Mouse (Mus musculus) cortical plate, adult 2 months (tissue): ENCODE measurements around the gene Gm11027. TPM values are rescaled to one million over a fixed set of nuclear protein-coding genes. Genes with fewer than 3 reads are reported as not detected.
"Not testable (repeated sequence)": the region's sequence is repeated elsewhere in the genome, so short reads cannot be mapped to it uniquely, and the experiment has no call there.

Experiments
- H3K27ac ChIP-seq: fragments of 200-500 bp; 2 replicates; pipeline ENCODE4 v1.5.1; 2012; ENCODE audit warnings: low read length, control low read depth, inconsistent platforms; ENCODE audit not compliant: insufficient read depth
- H3K4me1 ChIP-seq: fragments of 200-500 bp; 2 replicates; pipeline ENCODE4 v1.6.1; 2011; ENCODE audit warnings: low read length; ENCODE audit not compliant: control insufficient read depth, insufficient read depth
- H3K4me3 ChIP-seq: fragments of 200-500 bp; 2 replicates; pipeline ENCODE4 v1.5.1; 2011; ENCODE audit warnings: mild to moderate bottlenecking, low read length, control low read depth; ENCODE audit not compliant: insufficient read depth
- CTCF ChIP-seq: fragments of 200-500 bp; IDR thresholded peaks from 2 replicates; pipeline ENCODE4 v1.5.1; 2011; ENCODE audit warnings: mild to moderate bottlenecking, control low read depth, low read length; ENCODE audit not compliant: insufficient read depth; ENCODE audit errors: extremely low read depth
- POLR2A ChIP-seq: fragments of 200-500 bp; IDR thresholded peaks from 2 replicates; pipeline ENCODE4 v1.6.1; 2011; ENCODE audit warnings: mild to moderate bottlenecking, low read length, control low read depth; ENCODE audit not compliant: insufficient read depth; ENCODE audit errors: extremely low read depth
- polyA plus RNA-seq: library from polyadenylated mRNA; depleted of rRNA; stranded (reverse); fragments of >200 nt; gene quantifications from 2 replicates; pipeline ENCODE4 v1.2.3, GENCODE M21; 2012; rRNA removed

The Gm11027 gene
- not detected in 2 replicates for polyA plus RNA-seq

DNA sequence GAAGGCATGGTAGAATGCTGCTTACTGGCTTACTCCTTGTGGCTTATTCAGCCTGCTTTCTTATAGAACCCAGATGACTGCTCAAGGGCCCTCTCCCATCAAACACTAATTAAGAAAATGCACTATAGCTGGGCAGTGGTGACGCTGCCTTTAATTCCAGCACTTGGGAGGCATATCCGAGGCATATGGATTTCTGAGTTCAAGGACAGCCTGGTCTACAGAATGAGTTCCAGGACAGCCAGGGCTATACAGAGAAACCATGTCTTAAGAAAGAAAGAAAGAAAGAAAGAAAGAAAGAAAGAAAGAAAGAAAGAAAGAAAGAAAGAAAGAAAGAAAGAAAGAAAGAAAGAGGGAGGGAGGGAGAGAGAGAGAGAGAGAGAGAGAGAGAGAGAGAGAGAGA is at the start of gene Gm11027:
Gene Gm11027 (plus strand): TSS at position 301 of the 400 bp plus-strand sequence.
- H3K4me1 ChIP-seq = not testable (repeated sequence)

DNA sequence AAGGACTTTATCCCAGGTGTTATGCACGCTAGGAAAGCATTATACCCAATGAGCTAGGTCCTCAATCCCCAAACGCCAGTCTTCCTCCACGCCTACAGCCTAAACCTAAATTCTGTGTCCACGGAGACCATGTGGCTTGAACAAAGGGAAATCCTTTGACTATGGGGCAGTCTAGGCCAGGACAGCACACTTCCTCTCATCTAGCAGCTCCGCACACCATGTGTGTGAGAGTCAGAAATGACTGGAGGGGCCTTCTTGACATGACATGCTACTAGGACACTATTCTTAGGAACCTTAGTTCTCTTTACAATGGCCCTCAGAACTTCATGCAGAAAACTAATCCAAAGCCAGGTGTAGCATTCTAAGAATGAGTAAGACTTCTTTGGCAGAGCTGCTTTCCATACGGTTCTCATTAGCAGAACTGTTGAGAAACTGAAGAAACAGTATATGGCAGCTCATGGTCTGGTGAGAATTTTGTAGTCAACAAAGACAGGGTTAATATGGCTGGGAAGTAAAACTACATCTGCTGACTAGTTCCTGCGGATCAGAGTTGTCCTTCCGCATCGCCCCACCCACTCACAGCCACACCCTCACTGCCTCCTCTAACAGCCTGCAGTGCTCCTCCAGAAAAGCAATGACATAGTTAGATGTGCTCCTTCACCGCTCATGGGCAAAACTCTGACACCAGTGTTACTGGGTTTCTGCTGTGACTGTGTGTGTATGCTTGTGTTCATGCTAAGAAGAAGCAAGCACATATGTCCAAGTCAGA is 48.7 kb upstream of the Gm11027 start:
- H3K4me1 ChIP-seq = no peaks in the 10 kb centered on the region
- no peak overlapping the region for H3K27ac ChIP-seq
- TF ChIP-seq CTCF = no peak
- no peak for TF ChIP-seq POLR2A
- no peak overlapping the region for H3K4me3 ChIP-seq

More for the DNA sequence above, at the start of gene Gm11027:
- H3K27ac ChIP-seq, H3K4me3 ChIP-seq: not testable (repeated sequence)

DNA sequence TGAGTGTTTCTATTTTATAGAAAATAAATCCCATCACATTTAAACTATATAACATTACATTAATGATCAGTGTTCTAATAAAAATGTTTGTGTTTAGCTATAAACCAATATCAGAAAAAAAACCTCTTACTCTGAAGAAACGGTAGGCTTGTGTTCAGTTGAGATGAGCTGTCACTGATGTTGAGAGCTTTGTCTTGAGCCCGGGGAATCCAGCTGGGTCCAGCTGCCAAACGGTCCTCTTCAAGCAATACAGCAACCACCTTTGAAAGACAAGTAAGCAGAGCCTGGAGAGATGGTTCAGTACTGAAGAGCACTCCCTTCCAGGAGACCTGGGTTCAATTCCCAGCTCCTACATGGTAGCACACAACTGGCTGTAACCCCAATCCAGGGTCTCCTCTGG is 45.7 kb upstream of the Gm11027 start:
- Histone ChIP-seq H3K27ac (no peak overlapping the region), H3K4me1 (peaks cover 3% of the 10 kb centered on the region; the same call in 1 of the 2 replicates), H3K4me3 (no peak overlapping the region)
- TF ChIP-seq CTCF = no peak
- no peak for TF ChIP-seq POLR2A

DNA sequence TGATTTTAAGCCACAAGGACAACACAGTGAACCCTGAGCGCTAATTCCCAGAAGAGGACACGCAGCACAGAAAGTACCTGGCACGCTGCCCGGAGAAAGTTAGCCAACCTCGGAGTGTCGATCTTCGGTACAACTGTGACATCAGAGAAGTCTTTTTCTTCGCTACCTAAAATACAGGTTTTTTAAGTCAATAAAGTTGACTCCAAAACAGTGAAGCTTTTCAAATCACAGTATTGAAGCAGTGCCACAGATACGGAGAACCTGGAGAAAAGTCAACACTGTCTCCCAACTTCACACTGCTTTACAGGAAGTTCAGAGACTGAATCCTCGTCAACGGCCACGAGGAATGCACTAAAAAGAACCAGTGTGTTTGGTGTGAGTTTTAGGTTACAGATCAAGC is 43.6 kb upstream of the Gm11027 start:
- Histone ChIP-seq H3K4me1 (peaks cover 3% of the 10 kb centered on the region; the same call in 1 of the 2 replicates), H3K27ac (no peak overlapping the region), H3K4me3 (no peak overlapping the region)
- no peak for TF ChIP-seq CTCF
- no peak for TF ChIP-seq POLR2A

DNA sequence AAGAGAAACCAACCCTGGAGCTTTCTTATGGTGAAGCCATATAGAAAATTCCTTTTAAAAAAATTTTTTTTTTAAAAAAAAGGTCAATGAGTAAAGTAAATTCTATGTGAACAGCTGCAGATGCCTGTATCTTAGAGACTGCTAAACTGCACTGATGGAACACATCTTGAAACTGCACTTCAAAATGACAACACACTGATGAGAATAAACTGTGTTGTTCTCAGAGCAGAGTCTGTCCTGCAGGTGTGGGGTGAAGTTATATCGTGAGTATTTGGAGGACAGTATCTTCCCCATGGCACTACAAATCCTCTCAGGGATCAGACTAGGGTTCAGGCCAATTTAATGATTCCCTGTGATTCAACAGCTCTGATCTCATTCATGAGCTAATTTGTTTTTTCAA is 43.1 kb upstream of the Gm11027 start:
- no peak overlapping the region for H3K27ac ChIP-seq

DNA sequence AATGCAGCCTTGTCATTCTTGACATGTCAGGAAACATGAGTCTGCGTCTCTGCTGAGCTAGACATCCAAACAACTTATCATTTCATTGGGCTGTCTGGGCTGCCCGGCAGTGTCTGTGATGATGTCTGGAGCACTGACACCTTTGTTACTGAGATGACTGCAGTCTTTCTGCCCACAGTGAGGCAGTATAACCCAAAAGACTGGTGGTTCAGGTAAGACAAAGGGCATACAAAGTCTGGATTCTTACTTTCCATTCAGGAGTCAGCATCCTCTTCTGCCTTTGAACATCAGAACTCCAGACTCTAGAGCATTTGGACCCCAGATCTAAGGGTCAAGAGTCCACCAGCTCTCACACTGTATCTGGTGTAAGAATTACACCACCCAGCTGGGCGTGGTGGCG is 39.8 kb upstream of the Gm11027 start:
- H3K4me1 ChIP-seq = peaks cover 3% of the 10 kb centered on the region; the same call in 1 of the 2 replicates
- TF ChIP-seq POLR2A (no peak), CTCF (no peak)
- H3K27ac ChIP-seq = no peak overlapping the region
- no peak overlapping the region for H3K4me3 ChIP-seq

More for the DNA sequence above, 43.1 kb upstream of the Gm11027 start:
- H3K4me1 ChIP-seq = peaks cover 3% of the 10 kb centered on the region; the same call in 1 of the 2 replicates
- TF ChIP-seq POLR2A = no peak
- no peak for TF ChIP-seq CTCF
- no peak overlapping the region for H3K4me3 ChIP-seq

DNA sequence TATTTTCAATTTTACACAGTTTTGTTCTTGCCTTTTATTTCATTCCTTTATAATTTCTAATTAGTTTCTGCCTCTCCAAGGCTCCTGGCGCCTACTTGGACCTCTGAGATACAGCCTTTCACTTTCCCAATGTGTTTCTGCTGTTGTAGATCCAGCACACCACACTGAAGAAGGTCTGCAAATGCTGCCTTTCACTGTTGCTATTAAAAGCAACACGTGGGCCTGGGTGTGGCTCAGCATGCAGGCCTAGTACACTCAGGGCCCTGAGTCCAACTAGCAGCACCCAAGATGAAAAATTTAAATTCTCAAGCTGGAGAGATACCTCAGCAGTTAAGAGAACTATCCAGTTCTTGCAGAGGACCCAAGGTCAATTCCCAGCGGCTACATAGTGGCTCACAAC is 38.5 kb upstream of the Gm11027 start:
- no peak for TF ChIP-seq CTCF
- no peak for TF ChIP-seq POLR2A
- Histone ChIP-seq H3K4me1 (peaks cover 3% of the 10 kb centered on the region; the same call in 1 of the 2 replicates), H3K27ac (no peak overlapping the region), H3K4me3 (no peak overlapping the region)

DNA sequence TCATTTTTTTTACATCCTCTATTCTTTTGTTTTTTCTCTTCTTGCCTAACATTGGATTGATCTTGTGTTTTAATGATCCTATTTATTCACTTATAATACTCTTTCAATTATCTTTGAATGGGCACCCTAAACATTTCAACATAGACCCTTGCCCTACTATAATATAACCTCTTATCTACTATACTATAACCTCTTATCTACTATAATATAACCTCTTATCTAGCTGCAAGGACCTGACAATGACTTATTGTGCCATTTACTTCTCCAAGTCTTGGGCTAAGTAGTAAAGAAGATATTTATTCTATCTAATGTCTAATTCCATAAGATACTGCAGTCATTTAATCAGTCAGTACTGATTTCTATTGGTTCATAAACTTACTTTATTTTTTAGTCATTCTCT is 36.8 kb upstream of the Gm11027 start:
- H3K27ac ChIP-seq = no peak overlapping the region
- no peak overlapping the region for H3K4me3 ChIP-seq
- H3K4me1 ChIP-seq = peaks cover 3% of the 10 kb centered on the region; the same call in 1 of the 2 replicates
- TF ChIP-seq CTCF (no peak), POLR2A (no peak)

DNA sequence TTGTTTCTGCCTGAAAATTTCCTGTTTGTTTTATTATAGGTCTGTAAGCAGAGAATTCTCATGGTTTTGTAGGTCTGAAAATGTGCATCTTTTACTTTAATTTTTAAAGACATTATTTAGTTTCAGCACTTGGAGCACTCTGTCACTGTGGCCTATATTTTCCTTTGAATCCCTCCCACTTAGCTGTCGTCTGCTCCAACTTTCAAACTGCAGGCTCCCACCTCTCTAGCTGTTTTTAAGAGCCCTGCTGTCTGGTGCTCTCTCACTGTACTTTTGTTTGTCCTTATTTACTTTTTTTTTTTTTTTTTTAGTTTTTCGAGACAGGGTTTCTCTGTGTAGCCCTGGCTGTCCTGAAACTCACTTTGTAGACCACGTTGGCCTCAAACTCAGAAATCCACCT is 36.4 kb upstream of the Gm11027 start:
- Histone ChIP-seq H3K27ac (no peak overlapping the region), H3K4me3 (no peak overlapping the region), H3K4me1 (peaks cover 2% of the 10 kb centered on the region; the same call in 1 of the 2 replicates)
- no peak for TF ChIP-seq CTCF
- no peak for TF ChIP-seq POLR2A

DNA sequence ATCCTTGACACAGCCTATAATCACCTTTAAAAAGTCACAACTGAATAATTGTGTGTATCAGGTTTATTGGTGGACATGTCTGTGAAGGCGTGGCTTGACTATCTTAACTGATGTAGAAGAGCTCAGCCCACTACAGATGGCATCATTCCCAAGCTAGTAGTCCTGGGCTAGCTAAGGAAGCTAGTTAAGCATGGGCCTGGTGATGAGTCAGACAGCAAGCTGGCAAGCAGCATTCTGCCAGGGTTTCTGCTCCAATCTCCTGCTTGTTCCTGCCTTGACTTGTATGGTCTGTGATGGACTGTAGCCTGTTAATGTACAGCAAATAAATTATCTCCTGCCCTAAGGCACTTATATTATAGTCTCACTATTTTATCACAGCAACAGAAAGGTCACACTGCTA is 30.6 kb upstream of the Gm11027 start:
- TF ChIP-seq POLR2A = no peak
- TF ChIP-seq CTCF = no peak
- Histone ChIP-seq H3K4me3 (no peak overlapping the region), H3K27ac (no peak overlapping the region), H3K4me1 (no peaks in the 10 kb centered on the region)

DNA sequence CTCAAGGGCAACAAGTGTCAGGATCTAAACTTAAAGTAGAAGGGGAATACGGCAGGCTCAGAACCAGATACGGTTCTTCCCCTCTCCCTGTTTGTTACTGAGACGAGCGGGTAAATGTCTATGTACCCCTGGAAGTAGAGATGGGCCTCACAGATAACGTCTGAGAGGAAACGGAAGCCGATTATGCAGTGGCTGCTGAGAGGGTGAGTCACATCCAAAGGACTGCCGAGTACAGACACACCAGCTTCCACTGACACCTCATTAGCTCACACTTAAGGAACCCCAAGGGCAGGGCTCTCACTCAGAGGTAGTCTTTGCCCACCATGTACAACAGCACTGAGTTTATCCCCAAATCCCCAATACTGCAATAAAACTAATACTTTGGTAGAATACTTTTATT is 20.5 kb upstream of the Gm11027 start:
- H3K27ac ChIP-seq = no peak overlapping the region
- no peak overlapping the region for H3K4me3 ChIP-seq
- no peak for TF ChIP-seq CTCF
- no peaks in the 10 kb centered on the region for H3K4me1 ChIP-seq
